Comparison of ENCODE assay signal across 9 mouse cellular contexts in genomic region chr6:83350172-83350571, GRCm38 (mm10). TPM values are rescaled to one million over a fixed set of nuclear protein-coding genes. Genes with fewer than 3 reads are reported as not detected.
DNase-seq lines count a peak whose midpoint lies in the region; ATAC-seq and TF ChIP-seq lines count a peak whose summit lies in the region.
"Had no signal": no experiment of that assay in that cellular context is flagged by ENCODE, and none has a peak within 500 bp of the region (broad histone marks: within the 10 kb centered on the region; RNA-seq: fewer than 3 reads in every experiment).

No protein-coding gene starts in this region.

- H3K36me3 ChIP-seq in erythroblast, embryonic 14.5 days (ENCODE audit: control insufficient read depth): peaks cover 81% of the 10 kb centered on the region
- H3K36me3 ChIP-seq in testis, adult 2 months (ENCODE audit: control insufficient read depth, insufficient read depth, low read length): no peaks in the 10 kb centered on the region
- peaks cover 16% of the 10 kb centered on the region for H3K36me3 ChIP-seq in limb, embryonic 14.5 days (ENCODE audit: control insufficient read depth, insufficient read depth, low read length)
- peaks cover 5% of the 10 kb centered on the region; the same call in 1 of the 2 replicates for H3K36me3 ChIP-seq in stomach, embryonic 16.5 days (ENCODE audit: control insufficient read depth, insufficient read depth, low read length)

- H3K9me3 ChIP-seq in erythroblast, embryonic 14.5 days (ENCODE audit: control insufficient read depth, low read length): no peaks in the 10 kb centered on the region
- H3K9me3 ChIP-seq in limb, embryonic 14.5 days (ENCODE audit: control insufficient read depth, low read length): no peaks in the 10 kb centered on the region
- H3K9me3 ChIP-seq in stomach, embryonic 16.5 days (replicated peaks; ENCODE audit: control insufficient read depth, low read length): no peaks in the 10 kb centered on the region

- peak overlapping the region; percentile 83 for H3K9ac ChIP-seq in limb, embryonic 14.5 days (ENCODE audit: low read depth, low read length, severe bottlenecking)
- H3K9ac ChIP-seq in stomach, embryonic 16.5 days (ENCODE audit: low read length): peak overlapping the region; percentile 95

- TF ChIP-seq POLR2A in testis, adult 2 months (IDR thresholded peaks at IDR 0.05; ENCODE audit: control insufficient read depth, low read depth, low read length): no peak
- TF ChIP-seq POLR2A in limb, embryonic 14.5 days (IDR thresholded peaks at IDR 0.05; ENCODE audit: borderline replicate concordance, extremely low read depth, insufficient read depth, insufficient read length): no peak

- H3K4me1 ChIP-seq in erythroblast, embryonic 14.5 days (ENCODE audit: control insufficient read depth): peaks cover 76% of the 10 kb centered on the region
- peaks cover 10% of the 10 kb centered on the region for H3K4me1 ChIP-seq in testis, adult 2 months (ENCODE audit: control insufficient read depth, insufficient read depth, low read length)
- peaks cover 5% of the 10 kb centered on the region; the same call in 1 of the 2 replicates for H3K4me1 ChIP-seq in limb, embryonic 14.5 days (ENCODE audit: control insufficient read depth, insufficient read depth, low read length)
- peaks cover 20% of the 10 kb centered on the region for H3K4me1 ChIP-seq in stomach, embryonic 16.5 days (ENCODE audit: control insufficient read depth, insufficient read depth, low read length)

- TF ChIP-seq CTCF in testis, adult 2 months (IDR thresholded peaks at IDR 0.05; ENCODE audit: control insufficient read depth, insufficient read depth, insufficient replicate concordance, low read depth, low read length): no peak

- no peak for ATAC-seq in erythroblast, adult 5-6 weeks (replicated peaks; ENCODE audit: low FRiP score, poor library complexity, severe bottlenecking)
- no peak for ATAC-seq in limb, embryonic 14.5 days (ENCODE audit: low FRiP score, low read depth)
- no peak for ATAC-seq in stomach, embryonic 16.5 days (ENCODE audit: insufficient read depth, low FRiP score)
- no peak for ATAC-seq in megakaryocyte progenitor cell, adult 5-6 weeks (replicated peaks; ENCODE audit: poor library complexity)

- H3K4me2 ChIP-seq in limb, embryonic 14.5 days (replicated peaks; ENCODE audit: low read depth, low read length, severe bottlenecking): peak overlapping the region; percentile 61
- H3K4me2 ChIP-seq in stomach, embryonic 16.5 days (ENCODE audit: low read depth, low read length): peak overlapping the region; percentile 71

- WGBS in limb, embryonic 14.5 days: 87% methylated on average over 7 of the region's 7 CpGs
- 79% methylated on average over 7 of the region's 7 CpGs for WGBS in stomach, embryonic 16.5 days

- no peak for DNase-seq in testis, postnatal 14 days (ENCODE audit: low spot score)
- no peak for DNase-seq in limb, embryonic 14.5 days (ENCODE audit: low spot score)
- no peak for DNase-seq in adrenal gland, adult 18-20 months (ENCODE audit: low spot score in 2 of 2)
- DNase-seq: B cell, adult 2 months had no signal

- H3K27ac ChIP-seq in testis, adult 2 months (ENCODE audit: control insufficient read depth, insufficient read depth, low read depth, low read length): no peak overlapping the region
- no peak overlapping the region for H3K27ac ChIP-seq in limb, embryonic 14.5 days (replicated peaks; ENCODE audit: low read depth, low read length)
- H3K27ac ChIP-seq in stomach, embryonic 16.5 days (ENCODE audit: low read length): no peak overlapping the region

- no peaks in the 10 kb centered on the region for H3K27me3 ChIP-seq in erythroblast, embryonic 14.5 days (ENCODE audit: control insufficient read depth)
- no peaks in the 10 kb centered on the region for H3K27me3 ChIP-seq in testis, adult 2 months (ENCODE audit: control insufficient read depth, insufficient read depth, low read length)
- no peaks in the 10 kb centered on the region for H3K27me3 ChIP-seq in limb, embryonic 14.5 days (ENCODE audit: control insufficient read depth, insufficient read depth, low read length)
- H3K27me3 ChIP-seq in stomach, embryonic 16.5 days (ENCODE audit: control insufficient read depth, insufficient read depth, low read length): no peaks in the 10 kb centered on the region

- H3K4me3 ChIP-seq in erythroblast, embryonic 14.5 days (replicated peaks): peak overlapping the region; percentile 82
- peak overlapping the region; percentile 90 for H3K4me3 ChIP-seq in testis, adult 2 months (ENCODE audit: control insufficient read depth, low read depth, low read length)
- peak overlapping the region; percentile 67 for H3K4me3 ChIP-seq in limb, embryonic 14.5 days (replicated peaks; ENCODE audit: low read length)
- H3K4me3 ChIP-seq in stomach, embryonic 16.5 days (replicated peaks; ENCODE audit: low read length): peak overlapping the region; percentile 87

RNA-seq across cellular contexts. Expression of gene Bola3, which starts 1.2 kb away (rescaled TPM):
- polyA plus RNA-seq in erythroblast, embryonic 14.5 days (2012): 25.9 and 28.1 TPM in 2 replicates
- total RNA-seq in erythroblast, adult 5-6 weeks (2015; ENCODE audit: low replicate concordance): 99.1 and 113 TPM in 2 replicates
- 93.6 and 115 TPM in 2 replicates for total RNA-seq in erythroblast, adult 5-6 weeks (2017; ENCODE audit: low replicate concordance)
- 64.3 and 68.3 TPM in 2 replicates for polyA plus RNA-seq in testis, adult 2 months (2012; rRNA removed)
- polyA plus RNA-seq in limb, embryonic 14.5 days (2012; rRNA removed): 26.7 and 55.1 TPM in 2 replicates
- polyA plus RNA-seq in limb, embryonic 14.5 days (2014; fragmentation: Nextera tagmentation; extraction: Ambion mirVana): 116 and 129 TPM in 2 replicates
- 121 and 145 TPM in 2 replicates for polyA plus RNA-seq in stomach, embryonic 16.5 days (2015; fragmentation: Nextera tagmentation; extraction: Ambion mirVana)
- 81.1 and 95.2 TPM in 2 replicates for total RNA-seq in megakaryocyte progenitor cell, adult 5-6 weeks (2015)
- 62.6 and 70.8 TPM in 2 replicates for total RNA-seq in megakaryocyte progenitor cell, adult 5-6 weeks (2017)
- 100 to 1,000 TPM; 257 to 284 TPM for total RNA-seq in adrenal gland, adult 18-20 months (2021)

RNA-seq across cellular contexts. Expression of gene Mob1a, which starts 24.4 kb away (rescaled TPM):
- 1.8 and 2.4 TPM in 2 replicates for polyA plus RNA-seq in erythroblast, embryonic 14.5 days (2012)
- total RNA-seq in erythroblast, adult 5-6 weeks (2015; ENCODE audit: low replicate concordance): 51.6 and 54.6 TPM in 2 replicates
- total RNA-seq in erythroblast, adult 5-6 weeks (2017; ENCODE audit: low replicate concordance): 71.1 and 78.7 TPM in 2 replicates
- 9.4 and 12.2 TPM in 2 replicates for polyA plus RNA-seq in testis, adult 2 months (2012; rRNA removed)
- 50.4 and 52.3 TPM in 2 replicates for polyA plus RNA-seq in limb, embryonic 14.5 days (2012; rRNA removed)
- 75.8 and 77.9 TPM in 2 replicates for polyA plus RNA-seq in limb, embryonic 14.5 days (2014; fragmentation: Nextera tagmentation; extraction: Ambion mirVana)
- 67.6 and 67.9 TPM in 2 replicates for polyA plus RNA-seq in stomach, embryonic 16.5 days (2015; fragmentation: Nextera tagmentation; extraction: Ambion mirVana)
- 83.8 and 90.1 TPM in 2 replicates for total RNA-seq in megakaryocyte progenitor cell, adult 5-6 weeks (2015)
- total RNA-seq in megakaryocyte progenitor cell, adult 5-6 weeks (2017): 129 and 133 TPM in 2 replicates
- total RNA-seq in adrenal gland, adult 18-20 months (2021): 10 to 100 TPM; 67.7 to 79.2 TPM

RNA-seq across cellular contexts. Expression of gene Mthfd2, which starts 24.5 kb away (rescaled TPM):
- 5.3 and 6.1 TPM in 2 replicates for polyA plus RNA-seq in erythroblast, embryonic 14.5 days (2012)
- 13.8 and 21.1 TPM in 2 replicates for total RNA-seq in erythroblast, adult 5-6 weeks (2015; ENCODE audit: low replicate concordance)
- 21.8 and 29.0 TPM in 2 replicates for total RNA-seq in erythroblast, adult 5-6 weeks (2017; ENCODE audit: low replicate concordance)
- polyA plus RNA-seq in testis, adult 2 months (2012; rRNA removed): 13.9 and 15.4 TPM in 2 replicates
- 26.3 and 27.3 TPM in 2 replicates for polyA plus RNA-seq in limb, embryonic 14.5 days (2012; rRNA removed)
- polyA plus RNA-seq in limb, embryonic 14.5 days (2014; fragmentation: Nextera tagmentation; extraction: Ambion mirVana): 35.3 and 38.5 TPM in 2 replicates
- 29.6 and 35.2 TPM in 2 replicates for polyA plus RNA-seq in stomach, embryonic 16.5 days (2015; fragmentation: Nextera tagmentation; extraction: Ambion mirVana)
- 19.7 and 26.8 TPM in 2 replicates for total RNA-seq in megakaryocyte progenitor cell, adult 5-6 weeks (2015)
- total RNA-seq in megakaryocyte progenitor cell, adult 5-6 weeks (2017): 23.1 and 25.0 TPM in 2 replicates
- 10 to 100 TPM; 12.3 to 24.1 TPM for total RNA-seq in adrenal gland, adult 18-20 months (2021)
